Mouse (Mus musculus) cerebellum, adult 18-20 months (tissue): ENCODE data around the gene Scd4.
"Not testable (repeated sequence)": the region's sequence is repeated elsewhere in the genome, so short reads cannot be mapped to it uniquely, and the experiment has no call there.

ENCODE experiments used
- DNase-seq, 2 experiments: peaks; one replicate each; pipeline ENCODE4 v3.0.0; 2021

The Scd4 gene

DNA sequence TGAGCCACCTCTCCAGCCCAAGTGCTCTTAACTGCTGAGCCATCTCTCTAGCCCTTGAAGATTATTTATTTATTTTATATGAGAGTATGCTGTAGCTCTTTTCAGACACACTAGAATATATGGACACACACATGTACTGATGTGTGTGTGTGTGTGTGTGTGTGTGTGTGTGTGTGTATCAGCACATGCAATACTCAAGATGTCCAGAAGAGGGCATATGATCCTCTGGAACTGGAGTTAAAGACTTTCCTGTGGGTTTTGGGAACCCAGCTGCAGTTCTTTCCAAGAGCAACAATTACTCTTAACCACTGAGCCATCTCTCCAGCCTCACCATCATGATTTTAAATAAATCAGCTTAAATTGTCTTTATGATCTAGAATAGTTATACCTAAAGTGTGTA lies 14.3 kb upstream of the Scd4 start:
- no peak for DNase-seq

DNA sequence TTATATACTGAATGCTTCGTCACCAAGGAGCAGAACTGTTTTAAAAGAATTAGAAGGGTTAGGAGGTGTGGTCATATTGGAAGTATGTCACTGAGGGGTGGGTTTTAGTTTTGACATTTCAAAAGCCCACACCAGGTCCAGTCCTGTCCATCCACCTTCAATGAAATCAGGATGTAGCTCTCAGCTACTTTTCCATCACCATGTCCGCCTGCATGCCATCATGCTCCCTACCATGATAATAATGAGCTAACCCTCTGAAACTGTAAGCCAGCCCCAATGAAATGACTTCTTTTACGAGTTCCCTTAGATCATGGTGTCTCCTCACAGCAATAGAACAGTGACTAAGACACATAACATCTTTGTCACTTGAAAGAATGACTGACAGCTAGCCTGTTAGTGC lies 12.6 kb upstream of the Scd4 start:
- DNase-seq, result no peak

DNA sequence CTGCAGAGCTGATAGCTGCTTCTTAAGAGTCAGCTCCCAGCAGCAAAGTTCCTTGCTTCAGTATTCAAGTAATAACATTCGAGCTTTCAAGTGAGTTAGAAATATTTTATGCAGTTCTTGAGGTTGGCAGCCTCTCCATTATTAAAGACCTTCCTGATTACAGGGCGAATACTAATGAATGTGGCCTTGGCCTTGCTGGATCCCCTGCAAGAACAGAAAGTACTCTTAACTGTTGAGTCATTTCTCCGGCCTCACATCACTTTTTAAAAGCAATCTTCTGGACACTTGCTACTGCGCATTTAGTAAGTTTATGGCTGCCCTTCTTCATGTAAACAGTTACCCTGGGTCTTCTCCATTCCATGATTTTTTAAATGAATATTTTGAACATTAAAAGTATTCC lies 11.7 kb upstream of the Scd4 start:
- no peak for DNase-seq

DNA sequence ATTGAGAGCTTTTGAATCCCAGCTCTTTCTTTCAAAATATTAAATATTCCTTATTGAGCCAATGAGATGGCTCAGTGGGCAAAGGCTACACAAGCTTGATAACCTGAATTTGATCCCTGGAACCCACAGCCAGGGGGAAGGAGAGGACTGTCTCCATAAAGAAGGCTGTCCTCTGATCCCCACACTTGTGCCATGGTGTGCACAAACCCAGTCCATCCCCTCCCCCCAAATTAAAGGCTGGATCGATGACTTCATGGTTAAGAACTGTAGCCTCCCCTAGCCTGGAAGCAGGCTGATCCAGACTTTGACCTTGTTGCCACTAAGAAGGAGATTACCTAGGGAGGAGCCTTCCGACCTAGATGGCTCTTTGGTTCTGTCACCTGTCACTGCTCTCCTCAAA lies 11.3 kb upstream of the Scd4 start:
- no peak for DNase-seq

DNA sequence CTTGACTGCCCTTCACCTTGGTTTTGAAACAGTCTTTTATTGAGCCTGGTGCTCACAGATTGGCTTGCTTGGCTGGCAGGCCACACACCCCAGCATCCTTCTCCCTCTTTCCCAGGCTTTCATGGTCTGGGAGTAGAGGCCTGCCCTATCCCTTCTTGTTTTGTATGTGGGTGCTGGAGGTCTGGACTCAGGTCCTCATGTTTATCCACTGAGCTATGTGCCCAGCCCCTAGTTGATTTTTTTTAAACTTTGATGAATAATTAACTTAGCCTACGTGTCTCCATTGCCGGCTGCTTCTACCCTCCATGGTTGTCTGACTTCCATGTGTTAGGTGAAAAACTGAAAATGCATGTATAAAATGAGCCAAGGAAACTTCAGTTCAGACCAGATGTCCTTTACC lies 3.3 kb upstream of the Scd4 start:
- DNase-seq, result no peak

DNA sequence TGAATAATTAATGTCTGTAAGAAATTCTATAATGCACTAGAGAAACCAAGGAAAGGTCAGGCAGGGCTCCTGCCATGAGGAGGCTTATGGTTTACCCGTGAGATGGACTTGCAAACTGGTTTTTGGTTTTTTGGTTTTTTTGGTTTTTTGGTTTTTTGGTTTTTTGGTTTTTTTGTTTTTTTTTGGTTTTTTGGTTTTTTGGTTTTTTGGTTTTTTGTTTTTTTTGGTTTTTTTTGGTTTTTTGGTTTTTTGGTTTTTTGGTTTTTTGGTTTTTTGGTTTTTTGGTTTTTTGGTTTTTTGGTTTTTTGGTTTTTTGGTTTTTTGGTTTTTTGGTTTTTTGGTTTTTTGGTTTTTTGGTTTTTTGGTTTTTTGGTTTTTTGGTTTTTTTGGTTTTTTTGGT lies 1.8 kb upstream of the Scd4 start:
- not testable (repeated sequence) for DNase-seq

DNA sequence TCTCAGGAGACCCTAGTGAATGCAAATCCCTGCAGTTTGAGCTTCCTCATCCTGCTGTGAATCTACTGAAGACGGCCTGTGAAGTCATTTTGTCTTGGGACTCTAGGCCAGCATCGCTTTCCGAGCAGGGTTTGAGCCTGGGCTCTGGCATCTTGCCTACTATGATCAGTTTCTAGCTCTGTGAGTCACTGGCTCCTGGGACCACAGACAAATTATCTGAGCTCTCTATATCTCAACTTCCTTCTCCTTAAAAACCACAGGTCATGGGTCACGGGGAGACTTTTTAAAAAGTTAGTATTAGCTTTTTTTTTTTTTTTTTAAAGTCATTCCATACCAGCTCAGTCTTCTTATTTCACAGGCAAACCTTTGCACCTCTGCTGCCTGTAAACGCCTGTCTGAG lies 981 bp upstream of the Scd4 start:
- DNase-seq, result no peak

DNA sequence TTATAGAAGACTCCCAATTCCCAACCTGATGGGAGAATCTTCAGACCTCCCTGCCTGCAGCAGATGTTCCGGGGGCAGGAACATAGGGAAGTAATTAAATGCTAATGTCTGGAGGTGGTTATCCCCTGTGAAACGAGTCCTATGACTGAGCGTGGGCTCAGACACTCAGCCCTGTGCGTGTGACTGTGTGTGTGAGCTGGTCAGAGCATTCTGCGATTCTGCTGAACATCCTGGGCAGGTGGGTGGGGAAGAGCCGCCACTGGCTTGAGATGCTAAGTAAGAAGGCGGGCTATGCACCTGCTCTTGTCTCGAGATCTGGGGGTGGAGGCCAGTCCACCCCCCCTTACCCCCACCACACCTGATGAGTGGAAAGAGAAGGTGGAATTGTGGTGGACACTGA lies 566 bp upstream of the Scd4 start:
- DNase-seq, result no peak

DNA sequence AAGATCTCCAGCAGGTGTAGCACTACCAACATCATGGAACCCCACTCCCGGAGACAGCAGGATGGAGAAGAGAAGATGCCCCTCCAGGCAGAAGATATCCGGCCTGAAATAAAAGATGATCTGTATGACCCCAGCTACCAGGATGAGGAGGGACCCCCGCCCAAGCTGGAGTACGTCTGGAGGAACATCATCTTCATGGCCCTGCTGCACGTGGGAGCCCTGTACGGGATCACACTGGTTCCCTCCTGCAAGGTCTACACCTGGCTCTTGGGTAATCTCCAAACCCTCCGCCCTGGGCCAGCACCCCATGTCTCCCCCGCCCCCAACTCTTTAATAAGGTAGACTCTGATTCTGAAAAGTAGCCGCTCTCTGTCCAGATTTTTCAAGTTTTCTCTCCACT lies 1.1 kb downstream of the Scd4 start:
- no peak for DNase-seq

DNA sequence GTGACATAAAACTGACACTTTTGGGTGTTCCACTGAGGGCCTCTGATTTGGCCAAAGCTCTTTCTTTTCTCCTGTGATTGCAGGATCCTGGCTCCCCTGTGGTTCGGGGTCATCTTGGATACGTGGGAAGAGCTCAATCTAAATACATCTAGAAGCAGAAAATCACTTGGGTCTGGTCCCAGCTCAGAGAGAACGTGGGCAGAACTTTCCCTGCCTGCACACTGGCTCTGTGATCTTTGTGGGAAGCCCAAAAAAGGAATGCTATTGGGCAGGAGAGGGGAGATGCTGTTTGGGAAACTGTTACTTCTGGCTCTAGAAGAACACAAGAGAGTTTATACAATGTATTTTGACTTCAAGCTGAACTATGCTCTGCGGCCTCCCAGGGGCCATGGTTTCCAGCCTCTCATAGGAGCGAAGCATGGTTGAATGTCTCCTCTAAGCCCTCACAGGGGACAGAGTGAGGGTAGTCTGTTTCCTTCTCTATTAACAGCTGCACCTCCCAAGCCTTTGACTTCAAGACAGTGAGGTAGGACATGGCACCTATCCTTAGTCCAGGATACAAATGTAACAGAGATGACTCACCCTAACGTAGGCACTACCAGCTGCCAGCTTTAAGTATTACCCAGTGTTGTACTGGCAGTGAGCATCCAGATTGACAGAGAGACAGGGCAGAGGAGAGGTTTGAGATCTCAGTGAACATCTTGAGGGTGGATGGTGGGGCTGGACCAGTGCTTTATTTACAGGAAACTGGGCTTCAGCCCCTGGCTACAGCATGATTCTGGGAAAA lies 3.2 kb downstream of the Scd4 start:
- DNase-seq, result no peak

DNA sequence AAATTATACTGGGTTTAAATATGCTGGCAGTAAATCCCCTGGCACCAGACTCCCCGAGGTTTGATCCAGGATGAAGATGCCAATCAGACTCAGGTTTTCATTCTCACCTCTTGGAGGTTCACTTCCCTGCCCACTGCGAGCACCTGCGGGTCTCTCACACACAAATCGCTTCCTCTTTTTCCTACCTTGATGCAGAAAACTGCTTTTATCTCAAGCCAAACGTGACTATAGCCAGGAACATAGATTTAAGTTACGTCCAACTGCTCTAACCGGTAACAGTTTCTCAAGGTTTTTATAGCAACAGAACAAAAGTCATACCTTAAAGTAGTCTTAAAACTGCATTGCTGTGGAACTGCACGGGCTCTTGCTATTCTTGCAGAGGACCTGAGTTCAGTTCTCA lies 16.8 kb downstream of the Scd4 start:
- DNase-seq, result no peak

DNA sequence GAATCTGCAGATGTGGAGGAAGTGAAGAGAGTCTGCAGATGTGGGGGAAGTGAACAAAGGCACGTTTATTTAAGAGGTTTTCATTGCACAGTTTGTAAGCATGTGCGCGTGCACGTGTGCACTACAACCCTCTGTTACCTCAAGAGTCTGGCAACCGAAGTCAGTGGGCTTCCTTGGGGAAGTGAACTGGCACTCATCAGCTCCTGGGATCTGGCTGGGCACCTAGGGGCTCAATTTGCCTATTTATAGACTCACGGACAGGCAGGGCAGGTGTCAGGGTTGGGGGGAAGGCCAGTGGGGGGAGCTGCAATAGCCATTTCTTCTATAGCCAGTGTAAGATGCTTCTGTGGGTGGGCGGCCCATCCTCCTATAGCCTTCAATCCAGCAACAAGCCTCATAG lies 18.9 kb downstream of the Scd4 start:
- DNase-seq, result no peak

DNA sequence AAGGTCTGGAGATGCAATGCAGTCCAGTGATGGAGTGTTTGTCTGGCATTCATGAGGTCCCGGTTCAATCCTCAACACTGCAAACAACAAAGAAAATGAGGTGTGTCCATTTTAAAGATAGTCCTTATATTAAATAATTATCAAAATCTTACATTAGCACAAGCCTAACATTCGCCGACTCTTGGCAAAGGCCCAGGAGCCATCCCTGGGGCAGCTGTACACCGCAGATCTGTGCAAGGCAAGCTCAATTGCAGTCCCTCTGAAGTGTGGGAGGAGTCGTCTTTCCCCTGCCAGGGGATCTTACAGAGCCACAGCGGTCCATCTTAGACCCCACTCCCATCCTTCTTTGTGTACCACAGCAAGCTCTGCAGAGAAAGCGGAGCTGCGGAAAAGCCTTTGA lies 25.8 kb downstream of the Scd4 start:
- DNase-seq, result peak in 1 of 2 experiments; percentile 17

DNA sequence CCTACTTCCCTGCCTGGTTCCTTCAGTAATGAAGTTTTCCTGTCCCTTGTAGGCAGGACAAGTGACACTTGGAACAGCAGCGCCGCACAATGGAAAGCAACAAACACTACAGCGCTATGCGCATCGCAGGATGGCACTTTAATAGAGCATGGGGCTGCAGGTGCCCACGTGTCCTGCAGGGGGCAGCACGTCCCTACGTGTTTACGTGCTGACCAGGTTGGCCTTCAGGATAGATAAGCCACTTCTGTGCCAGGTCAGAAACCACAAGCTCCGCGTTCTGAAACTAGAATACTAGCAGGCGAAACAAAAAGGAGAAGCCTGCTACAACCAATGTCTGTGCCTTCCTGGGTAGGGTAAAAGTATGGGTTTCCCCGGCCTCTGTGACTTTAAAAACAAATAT lies 30.6 kb downstream of the Scd4 start:
- DNase-seq, result peak; percentile 61 to 67

DNA sequence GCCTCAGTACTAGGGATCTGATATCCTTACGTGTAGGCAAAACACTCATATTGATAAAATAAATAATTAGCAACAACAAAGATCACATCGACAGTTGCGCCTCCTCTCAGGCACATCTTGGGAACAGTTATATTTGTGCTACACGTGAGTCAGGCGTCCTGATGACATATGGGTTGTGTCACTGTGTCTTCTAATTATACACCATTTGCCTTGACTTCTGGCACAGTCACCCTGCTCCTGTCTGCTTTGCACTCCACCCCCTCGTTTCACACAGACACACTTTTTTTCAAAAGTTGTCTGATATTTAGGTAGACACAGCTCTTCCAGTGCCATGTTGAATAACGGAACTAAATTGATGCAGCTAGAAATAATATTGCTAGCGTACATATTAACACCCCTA lies 31.1 kb downstream of the Scd4 start:
- no peak for DNase-seq

DNA sequence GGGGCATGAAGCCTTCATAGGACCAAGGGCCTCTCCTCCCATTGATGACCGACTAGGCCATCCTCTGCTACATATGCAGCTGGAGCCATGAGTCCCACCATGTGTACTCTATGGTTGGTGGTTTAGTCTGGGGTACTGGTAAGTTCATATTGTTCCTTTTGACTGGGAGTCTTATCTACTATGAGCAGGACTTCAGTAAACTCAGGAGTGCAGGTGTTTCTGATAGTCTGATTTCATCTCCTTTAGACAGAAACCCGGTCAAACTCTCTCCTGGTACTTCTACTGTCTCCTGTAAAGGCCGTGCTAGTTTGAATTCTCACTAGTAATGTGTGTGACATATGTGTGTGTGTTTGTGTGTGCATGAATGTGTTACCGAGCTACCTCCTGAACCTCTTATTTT lies 32.8 kb downstream of the Scd4 start:
- DNase-seq, result no peak

DNA sequence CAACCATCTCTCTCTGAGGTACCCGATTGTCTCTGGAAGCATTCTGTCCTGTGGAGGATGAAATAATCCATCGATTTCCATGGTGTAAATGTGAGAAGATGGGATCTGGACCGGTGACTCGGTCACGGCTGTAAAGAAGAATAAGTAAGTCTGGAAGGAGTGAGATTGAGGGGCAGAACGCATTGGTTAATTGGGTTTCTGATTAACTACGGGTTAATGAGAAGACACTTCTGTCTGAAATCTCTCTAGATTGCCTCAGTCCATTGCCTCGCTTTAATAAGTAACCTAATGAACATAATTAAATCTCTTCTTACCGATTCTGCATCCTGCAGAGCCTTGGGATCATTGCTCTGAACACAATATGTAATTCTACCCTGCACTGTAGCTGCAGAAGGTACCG lies 34.2 kb downstream of the Scd4 start:
- not testable (repeated sequence) for DNase-seq

DNA sequence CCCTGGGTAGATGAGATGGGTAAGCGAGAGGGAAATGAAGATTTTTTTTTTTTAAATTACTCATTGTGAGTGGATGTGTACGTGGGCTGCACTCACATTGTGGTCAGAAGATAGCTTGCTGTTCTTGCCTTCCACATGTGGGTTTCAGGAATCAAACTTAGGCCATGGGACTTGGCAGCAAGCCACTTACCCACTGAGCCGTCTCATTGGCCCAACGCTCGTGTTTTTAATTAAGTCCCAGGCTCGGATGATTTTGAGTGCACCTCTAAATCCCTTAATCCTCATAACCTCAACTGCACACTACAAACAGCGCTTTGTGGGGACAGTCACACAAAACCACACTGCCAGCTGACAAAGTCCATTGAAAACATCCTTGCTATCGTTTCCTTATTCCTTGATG lies 36.5 kb downstream of the Scd4 start:
- no peak for DNase-seq

DNA sequence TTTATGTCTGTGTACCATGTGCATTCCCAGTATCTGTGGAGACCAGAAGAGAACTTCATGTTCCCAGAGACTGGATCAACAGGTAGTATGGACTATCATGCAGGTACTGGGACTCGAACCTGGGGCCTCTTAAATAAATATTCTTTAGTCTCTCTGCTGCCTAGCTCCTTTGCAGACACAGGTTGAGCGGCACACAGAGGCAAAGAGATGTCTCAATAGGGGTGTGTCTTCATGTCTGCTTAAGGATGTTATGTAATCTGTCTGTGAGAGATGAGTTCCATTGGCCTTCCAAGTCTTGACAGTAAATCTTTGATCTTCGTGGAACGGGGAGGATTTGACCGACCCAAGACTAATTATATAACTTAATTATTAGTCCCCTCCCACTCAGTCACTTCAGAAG lies 37.3 kb downstream of the Scd4 start:
- no peak for DNase-seq

DNA sequence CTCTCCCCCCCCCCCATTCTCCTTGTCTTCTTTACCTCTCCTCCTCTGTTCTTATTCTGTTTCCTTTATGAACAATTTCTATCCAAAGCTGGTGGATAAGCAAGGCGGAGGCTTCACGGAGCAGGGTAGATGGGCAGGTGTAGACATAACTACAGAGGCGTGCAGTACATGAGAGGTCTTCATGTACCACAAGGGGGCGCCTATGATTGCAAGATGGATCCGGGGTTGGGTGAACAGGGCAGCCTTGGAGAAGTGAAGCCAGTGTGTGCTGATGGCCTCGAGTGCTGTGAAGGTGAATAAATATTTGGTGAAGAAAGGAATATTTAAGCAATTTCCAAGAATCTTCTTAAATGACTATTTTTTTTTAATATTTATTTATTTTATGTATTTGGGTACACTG lies 40.1 kb downstream of the Scd4 start:
- DNase-seq, result peak; percentile 91

DNA sequence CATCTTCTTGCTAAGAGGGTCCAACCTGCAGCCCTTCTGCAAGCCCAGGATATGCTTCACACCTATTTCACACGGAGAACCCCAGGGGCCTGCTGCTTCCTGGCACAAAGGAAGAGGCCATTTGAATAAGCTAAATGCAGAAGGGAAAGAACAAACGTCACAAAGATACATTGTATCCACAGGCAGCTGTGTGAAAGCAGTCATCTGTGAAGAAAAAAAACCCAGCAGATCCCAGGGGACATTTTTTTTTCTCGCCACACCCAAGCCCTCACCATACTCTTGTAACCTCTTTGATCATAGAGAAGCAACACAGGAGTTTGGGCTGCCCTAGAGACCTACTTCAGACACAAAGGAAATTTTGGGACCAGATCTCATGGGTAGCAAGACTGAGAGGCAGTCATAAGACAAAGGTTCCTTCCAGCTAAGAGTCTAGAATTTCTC lies 43.6 kb downstream of the Scd4 start:
- no peak for DNase-seq

DNA sequence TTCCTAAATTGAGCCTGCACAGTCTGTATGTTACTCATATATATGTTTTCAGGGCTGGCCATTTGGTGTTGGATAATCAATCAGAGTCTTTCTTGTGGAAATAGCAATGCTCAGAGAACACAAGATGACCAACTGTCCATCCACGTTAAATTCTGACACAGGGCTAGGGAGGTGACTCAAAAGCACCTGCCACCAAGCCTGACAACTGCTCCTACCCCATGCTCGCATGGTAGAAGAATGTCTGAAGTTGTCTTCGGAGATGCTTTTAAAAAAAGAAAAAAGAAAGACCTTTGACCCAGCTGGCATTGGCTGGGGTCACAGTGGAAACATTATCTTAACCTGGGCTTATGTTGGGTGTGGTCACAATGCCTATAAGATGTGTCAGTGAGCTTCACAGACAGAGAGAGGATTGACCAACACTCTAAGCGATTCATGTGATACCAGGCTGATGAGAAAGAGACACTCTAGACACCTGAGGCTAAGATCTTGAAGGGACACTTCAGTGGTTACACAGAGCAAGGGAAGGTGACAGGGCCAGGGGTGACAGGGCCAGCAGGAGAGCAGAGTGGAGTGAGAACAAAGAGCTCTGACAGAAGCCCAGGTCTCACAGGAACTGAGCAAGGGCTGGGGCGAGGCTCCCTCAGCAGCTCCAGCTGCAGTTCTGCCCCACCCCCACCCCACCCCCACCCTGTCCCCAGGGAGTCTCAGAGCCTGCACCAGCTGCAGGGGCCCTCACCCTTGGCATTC lies 44.9 kb downstream of the Scd4 start:
- DNase-seq, result no peak

DNA sequence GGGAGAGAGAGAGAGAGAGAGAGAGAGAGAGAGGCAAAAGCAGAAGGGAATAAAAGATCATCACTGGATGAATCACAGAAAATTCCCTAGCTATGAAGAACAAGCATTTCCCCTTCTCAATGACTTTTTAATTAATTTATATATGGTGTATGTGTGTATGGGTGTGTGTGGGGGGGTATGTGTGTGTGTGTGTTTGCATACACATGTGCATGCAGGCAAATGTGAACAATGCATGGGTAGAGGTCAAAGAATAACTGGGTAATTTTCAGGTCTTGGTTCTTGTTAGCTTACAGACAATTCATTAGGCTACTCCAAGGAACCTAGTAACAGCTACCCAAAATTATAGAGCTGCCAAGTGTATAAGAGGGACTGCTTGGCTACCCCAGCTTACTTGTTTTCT lies 46.2 kb downstream of the Scd4 start:
- no peak for DNase-seq

DNA sequence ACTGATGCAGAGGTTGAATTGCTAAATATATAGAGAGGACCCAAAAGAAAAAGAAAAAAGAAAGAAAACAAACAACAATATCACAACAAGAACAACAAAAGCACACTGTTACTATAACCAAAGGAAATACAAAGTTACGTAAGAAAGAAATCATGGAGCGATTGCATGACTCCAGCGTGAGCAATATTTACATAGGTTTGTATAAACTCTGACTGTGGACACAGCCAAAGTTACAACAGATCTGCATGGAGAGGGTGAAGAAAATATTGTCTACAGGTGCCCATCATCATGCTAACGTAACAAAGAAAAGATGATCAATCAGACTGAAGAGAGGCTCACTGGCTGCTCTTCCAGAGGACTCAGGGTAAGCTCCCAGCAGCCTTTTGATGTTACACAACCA lies 47.2 kb downstream of the Scd4 start:
- DNase-seq, result no peak
